Mouse (Mus musculus) heart, postnatal 14 days (tissue): ENCODE data around the gene Snx18. TPM values are rescaled to one million over a fixed set of nuclear protein-coding genes. Genes with fewer than 3 reads are reported as not detected.
A peak's percentile ranks its signal among the peaks of the same experiment; 100 is the strongest.

Experiments used
- DNase-seq, 2 experiments: peaks; one replicate each; pipeline ENCODE4 v3.0.0; 2021 to 2022
- intact Hi-C: fragments of 180-260 bp; cut with DNase I; formaldehyde crosslinking; loops from one replicate; pipeline ENCODE4 v1.15.1; 2025
- total RNA-seq, 2 experiments: library from RNA; stranded (reverse); gene quantifications; 2 replicates each; pipeline ENCODE4 v1.2.3; 2021

Snx18 gene
- total RNA-seq, 2 experiments from 2014 or later, result 28.4 to 28.7 TPM

DNA sequence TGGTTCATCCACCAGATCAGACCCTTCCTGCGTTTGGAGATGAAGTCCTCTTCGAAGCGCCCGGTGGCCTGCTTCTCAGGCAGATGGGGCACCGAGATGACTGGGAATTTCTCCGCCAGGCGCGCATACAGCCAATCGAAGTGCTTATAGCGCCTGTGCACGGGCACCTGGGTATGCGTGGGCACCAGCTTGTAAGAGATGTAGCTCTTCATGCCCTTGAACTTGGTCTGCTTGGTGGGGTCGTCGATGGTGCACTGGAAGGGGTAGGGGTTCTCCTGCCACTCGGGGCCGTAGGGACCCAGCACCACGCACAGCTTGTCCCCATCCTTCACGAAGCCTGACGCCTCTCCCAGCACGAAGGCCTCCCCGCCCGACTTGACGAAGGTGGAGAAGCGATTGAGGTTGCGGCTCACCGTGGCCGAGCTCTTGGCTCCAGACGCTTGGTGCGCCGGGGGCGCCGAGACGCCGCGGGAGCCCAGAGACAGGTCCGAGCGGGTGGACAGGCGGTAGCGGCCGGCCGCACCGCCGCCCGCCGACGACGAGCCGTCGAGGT is 950 bp downstream of the Snx18 start:
- DNase-seq, result peak in 1 of 2 experiments; percentile 34
- intact Hi-C loops, result loop anchor here (5.0 to 10.0 kb wide), 6 partner anchors 35 to 573 kb away; partner anchors contain the start of gene Gpx8

DNA sequence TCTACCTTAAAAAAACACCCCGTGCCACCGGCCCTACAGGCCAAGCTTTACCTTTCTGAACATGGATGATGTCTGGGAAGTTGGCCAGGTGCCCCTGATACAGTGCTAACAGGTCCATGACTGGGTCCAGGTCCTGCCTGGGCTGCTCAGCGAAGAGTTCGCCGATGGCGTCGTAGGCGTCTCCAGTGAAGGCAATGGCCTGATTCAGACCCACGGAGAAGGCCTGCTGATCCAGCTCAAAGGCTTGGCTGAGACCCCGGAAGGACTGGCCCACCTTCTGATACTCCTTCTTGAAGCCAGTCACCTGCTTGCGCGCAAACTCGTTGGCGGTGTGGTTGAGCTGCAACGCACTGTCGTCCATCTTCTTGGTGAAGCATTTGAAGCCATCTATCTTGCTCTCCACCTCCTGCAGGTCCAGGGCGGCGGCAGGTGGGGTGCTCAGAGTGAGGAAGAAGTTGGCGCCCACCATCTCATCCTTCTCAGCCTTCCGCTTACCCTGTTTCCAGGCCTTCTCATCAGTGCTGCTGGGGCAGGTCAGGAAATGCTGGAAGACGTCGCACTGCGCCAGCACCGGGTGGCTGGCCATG is 1.5 kb downstream of the Snx18 start:
- intact Hi-C loops, result loop anchor here (5.0 to 10.0 kb wide), 6 partner anchors 35 to 572 kb away; partner anchors contain the start of gene Gpx8
- peak in 1 of 2 experiments; percentile 33 for DNase-seq

DNA sequence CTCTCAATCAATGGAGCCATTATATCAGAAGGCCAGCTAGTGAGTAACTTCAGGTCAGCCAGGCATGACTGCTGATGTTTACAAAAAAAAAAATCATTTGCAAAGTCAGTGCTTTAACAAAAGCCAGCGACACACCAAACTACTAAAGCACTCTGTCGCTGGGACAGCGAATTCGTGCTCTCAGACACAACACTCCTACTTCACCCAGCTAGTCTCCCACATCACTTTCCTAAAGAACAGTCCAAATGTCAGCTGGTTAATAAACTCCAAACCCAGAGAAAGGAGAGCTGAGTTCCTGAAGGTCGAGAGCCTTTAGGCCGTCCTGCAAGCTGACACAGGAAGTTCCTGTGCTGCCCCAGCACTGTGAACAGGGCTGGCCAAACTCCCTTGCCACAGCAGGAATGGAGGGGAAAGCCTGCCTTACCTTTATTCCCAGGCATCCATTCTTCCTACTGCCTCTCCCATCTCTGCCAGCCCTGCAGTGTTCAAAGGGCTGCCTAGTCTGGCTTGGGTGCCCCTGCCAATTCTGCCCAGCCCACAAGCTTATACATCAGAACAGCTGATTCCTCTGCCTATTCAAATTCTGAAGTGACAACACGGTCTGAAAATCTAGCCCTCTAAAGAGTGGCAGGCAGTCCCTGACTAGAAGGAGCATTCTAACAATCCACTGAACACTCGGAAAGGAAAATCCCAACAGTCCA is 2.2 kb downstream of the Snx18 start:
- DNase-seq, result peak in 1 of 2 experiments; percentile 37
- intact Hi-C loops, result loop anchor here (5.0 to 10.0 kb wide), 6 partner anchors 34 to 571 kb away; partner anchors contain the start of gene Gpx8

DNA sequence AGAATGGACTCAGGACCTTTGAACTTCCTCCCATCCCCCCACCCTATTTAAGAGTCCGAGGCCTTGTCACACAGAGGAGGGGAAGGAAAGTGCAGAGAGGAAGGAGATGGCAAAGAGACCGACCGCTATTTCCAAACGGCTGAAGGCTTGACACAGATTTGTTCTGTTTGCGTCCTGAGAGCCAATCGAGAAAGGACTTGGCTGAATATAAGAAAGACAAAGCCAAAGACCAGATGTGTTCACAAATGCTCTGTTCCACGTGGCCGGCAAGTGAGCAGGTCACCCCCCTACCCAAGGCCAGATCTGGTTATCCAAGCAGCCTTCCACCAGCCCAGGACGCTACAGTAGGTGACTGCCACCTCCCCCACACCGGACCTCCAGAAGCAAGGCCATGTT is 2.8 kb downstream of the Snx18 start:
- DNase-seq, result peak in 1 of 2 experiments; percentile 43
- intact Hi-C loops, result loop anchor here (5.0 to 10.0 kb wide), 6 partner anchors 33 to 571 kb away; partner anchors contain the start of gene Gpx8

DNA sequence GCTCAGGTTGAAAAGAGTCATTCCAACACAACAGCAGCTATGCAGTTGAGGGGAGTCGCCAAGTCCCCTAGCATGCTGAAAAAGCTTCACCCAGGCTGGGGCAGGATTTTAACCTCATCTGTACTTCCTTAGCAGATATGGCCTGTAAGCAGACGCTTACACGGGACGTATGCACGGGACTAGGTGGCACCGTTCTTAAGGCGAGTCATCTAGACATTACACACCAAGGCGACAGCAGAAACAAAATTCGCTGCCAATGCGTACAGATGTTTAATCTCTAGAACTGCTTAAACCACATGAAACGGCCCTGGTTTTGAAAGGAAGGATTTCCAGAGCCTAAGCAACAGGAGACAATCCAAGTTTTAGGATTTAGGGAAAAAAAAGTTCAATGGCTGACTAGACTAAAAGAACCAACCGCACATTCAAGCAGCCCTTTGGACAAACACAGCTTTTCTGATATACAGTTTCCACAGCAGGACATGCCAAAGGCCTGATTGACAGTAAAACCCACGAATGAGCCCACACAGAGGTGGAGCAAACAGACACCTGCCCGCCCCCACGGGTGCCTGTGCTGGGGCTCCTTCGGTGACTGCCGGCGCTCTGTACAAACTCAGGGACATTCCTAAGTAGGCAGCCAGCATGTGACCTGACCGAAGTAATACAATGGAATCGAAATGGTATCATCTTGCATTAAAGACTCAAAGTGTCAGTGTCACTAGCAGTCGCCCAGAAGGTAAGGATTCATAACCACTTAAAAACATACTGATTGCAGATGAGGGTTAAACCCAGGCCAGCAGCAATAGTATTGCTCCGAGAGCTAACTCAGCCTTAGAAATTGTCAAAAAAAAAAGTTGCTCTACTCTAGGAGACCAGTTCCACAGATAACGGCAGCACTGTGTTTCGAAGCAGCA is 3.5 kb downstream of the Snx18 start:
- intact Hi-C loops, result loop anchor here (5.0 to 10.0 kb wide), 6 partner anchors 33 to 570 kb away; partner anchors contain the start of gene Gpx8
- DNase-seq, result peak; percentile 83 to 89

DNA sequence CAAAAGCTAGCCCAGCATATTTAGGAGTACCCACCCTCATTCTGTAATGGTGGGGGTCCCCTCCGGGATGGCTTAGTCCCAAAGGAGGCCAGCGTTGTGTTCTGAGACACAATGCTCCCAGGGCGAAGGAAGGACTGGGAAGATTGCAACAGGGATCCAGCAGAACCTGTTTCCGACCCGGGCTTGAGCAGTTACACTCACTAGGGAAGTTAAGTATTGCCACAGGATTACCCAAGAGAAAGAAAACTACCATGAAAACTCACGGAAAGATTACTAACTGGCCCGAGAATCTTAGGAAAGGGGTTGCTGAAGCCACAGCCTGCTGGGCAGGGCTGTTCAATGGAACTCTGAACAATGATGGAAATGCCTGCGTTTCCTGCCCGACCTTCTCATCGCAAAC is 4.5 kb downstream of the Snx18 start:
- intact Hi-C loops, result loop anchor here (10.0 kb wide), 3 partner anchors 59 to 569 kb away; partner anchors contain the start of gene Gpx8
- DNase-seq, result no peak

DNA sequence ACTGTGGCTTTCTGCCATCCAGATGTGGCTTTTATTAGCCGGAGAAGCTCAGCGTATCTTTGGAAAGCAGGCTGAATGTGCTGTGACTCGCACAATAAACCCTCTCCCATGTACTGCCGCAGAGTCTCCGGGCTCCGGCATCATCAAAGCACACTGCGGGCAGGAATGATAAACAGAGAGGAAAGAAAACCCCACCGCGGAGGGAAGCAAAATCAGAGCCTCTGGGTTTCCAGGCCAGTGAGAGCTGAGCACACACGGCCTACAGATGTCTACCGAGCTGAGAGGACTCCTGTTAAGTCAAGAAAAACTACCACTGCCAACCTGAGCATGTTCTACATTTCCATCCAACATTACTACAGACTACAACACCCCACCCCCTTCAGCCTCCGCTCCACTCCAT is 5.0 kb downstream of the Snx18 start:
- intact Hi-C loops, result loop anchor here (10.0 kb wide), 3 partner anchors 59 to 569 kb away; partner anchors contain the start of gene Gpx8
- DNase-seq, result no peak

DNA sequence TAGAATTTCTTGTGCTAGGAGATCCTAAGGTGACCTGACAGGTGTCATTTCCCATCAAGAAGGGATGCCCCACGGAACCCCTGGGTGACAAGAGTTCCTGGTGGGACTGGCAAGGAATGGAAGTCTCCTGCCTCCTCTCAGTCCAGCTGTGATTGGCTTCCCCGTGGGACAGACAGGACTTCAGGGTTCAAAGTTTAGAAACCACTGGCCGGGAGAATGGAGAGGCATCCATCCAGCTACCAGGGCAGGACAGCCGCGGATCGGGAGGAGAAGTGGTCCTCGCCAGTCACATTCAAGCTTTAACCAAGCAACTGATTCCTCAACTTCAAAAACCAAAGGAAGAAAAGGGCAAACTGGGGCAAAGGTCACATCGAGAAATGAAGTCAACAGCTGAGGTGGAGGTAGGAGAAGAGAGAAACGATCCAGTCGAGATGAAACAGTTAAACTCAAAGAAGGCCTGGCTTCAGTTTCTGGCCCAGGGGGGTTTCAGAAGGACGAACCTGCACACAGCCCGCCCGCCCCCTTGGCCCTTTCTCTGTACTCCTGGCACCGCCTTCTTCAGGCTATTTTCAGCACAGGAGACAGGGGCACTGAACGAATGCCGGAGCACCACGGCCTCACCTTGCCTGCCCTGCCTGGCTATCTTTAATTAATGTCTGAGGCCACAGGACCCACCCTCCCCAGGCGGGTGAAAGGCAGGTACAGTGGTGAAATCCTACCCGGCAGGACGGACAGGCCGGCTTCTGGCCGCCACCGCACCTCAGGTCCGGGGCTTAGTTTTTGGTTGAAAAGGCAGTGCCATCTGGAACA is 6.0 kb downstream of the Snx18 start:
- peak; percentile 59 to 75 for DNase-seq
- intact Hi-C loops, result loop anchor here (10.0 kb wide), 3 partner anchors 58 to 568 kb away; partner anchors contain the start of gene Gpx8

DNA sequence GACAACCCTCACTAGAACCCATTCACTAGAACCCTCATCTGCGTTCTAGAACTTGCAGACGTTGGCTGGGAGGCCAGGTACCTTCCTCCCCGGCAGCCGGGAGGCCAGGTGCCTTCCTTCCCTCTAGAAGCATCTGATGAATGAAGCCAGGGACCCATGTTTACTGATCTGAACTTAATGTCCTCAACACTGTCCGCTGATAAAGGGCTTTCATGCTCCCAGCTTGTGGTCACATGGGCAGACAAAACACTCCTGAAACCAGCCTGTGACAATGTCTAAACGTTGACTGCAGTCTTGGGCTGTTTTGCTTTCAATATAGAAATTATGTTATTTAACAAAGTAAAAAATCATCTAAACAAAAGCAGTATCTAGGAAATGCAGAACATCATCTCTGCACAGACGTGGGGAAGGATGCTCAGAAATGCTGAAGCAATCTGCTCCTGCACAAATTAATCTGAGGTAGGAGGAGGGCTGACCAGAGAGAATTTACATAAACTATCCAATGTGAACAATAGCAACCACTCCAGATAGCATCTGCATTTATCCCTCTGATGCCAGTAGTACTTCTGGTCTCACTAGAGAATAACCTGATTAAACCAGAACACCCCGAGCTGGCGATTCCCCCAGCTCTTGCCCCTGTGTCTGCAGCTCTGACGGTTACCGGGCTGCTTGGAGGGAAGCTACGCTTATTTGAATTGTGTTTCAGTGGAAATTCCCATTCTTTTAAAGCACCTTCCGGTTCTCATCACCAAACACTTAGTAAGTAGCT is 7.4 kb downstream of the Snx18 start:
- DNase-seq, result peak in 1 of 2 experiments; percentile 12
- intact Hi-C loops, result loop anchor here (10.0 kb wide), 3 partner anchors 56 to 566 kb away; partner anchors contain the start of gene Gpx8

DNA sequence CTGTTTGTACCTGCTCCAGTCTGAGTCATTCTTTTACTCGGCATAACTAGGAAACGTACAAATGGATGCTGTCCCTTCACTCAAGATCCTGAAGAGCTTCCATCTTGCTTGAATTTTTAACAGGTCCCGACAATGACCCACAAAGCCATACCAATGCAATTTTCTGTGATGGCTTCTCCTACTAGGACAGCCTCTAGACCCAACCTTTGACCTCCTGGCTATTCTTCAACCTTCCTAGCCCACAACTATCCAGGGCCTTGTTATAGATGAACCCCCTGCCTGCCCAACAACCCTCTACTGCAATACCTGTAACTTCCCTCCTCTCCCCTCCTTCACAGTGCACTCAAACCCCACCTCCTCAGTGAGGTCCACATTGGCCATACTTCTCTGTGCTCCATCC is 8.9 kb downstream of the Snx18 start:
- intact Hi-C loops, result no loop called here
- no peak for DNase-seq

DNA sequence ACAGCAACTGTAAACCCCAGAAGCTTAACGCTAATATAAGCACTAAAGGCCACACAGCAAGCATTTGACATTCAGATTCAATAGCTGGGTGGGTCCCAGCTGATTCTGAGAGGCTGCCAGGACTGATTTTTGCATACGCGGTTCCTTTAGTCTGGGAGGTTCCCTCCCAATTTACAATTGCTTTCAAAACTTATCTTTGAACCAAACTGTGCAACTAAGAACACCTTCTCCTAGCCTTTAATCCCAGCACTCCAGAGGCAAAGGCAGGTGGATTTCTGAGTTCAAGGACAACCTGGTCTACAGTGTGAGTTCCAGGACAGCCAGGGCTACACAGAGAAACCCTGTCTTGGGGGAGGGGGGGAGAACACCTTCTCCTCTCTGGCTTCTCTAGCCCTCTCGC is 10.5 kb downstream of the Snx18 start:
- DNase-seq, result peak in 1 of 2 experiments; percentile 20
- intact Hi-C loops, result no loop called here

DNA sequence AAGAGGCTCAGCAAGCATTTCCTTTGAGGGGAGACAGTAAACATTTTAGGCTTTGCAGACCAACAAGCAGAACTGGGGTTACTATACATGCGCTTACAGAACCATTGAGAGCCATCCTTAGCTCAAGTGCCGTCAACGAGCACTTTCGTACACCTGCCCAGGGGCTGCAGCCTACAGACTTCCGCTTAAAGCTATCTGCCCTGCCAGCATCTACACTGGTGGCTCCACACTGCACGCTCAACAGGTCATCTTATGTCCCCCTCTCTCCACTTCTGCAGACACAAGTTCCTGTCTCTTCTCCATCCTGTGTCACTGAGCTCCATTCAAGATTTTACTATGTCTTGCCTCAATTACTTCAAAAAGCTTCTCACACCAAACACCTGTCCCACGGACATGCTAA is 11.0 kb downstream of the Snx18 start:
- intact Hi-C loops, result no loop called here
- DNase-seq, result no peak

DNA sequence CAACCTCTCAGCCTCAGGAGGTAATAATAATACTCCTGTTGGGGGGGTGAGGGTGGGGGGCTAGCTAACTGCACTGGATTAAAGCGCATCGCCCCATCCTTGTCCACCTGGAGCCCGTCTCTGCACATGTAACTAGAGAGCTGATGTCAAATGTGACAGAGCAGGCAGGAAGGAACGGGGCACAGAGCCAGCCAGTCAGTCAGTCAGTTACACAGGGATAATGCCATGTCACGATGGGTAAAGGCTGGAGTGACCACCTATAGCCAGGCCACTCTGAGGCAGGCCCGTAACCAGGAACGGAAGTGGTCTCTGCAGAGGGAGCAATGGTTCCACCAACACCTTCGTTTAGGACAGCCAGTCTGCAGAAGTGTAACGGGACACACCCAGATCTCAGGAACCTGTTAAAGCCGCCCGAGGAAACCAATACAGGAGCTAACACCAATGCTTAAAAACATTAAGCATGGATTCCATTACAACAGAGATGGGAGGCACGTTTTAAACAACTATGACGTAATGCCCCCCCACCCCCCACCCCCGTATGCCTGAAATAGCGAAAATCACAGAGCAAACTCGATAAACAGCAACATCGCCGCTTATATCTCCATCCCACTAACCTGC is 11.5 kb downstream of the Snx18 start:
- DNase-seq, result peak in 1 of 2 experiments; percentile 21
- intact Hi-C loops, result no loop called here

DNA sequence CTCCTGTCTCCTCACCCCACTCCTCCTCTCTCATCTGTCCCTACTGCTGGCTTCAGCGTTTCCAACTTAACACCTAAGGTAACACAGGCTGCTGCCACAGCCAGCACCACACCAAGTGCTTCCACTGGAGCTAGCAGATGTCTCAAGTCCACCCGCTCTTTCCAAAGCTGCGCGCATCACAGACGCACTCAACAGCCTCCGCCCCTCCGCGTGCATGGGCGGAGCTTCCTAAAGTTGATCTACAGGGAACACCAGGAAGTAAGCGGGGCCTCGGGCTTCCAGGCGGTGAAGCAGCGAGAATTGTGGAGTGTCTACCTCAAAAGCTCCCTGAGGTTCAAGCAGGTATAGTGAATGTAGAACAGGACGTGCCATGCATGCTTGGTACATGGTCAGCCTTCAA is 12.2 kb downstream of the Snx18 start:
- DNase-seq, result peak in 1 of 2 experiments; percentile 24
- intact Hi-C loops, result no loop called here

DNA sequence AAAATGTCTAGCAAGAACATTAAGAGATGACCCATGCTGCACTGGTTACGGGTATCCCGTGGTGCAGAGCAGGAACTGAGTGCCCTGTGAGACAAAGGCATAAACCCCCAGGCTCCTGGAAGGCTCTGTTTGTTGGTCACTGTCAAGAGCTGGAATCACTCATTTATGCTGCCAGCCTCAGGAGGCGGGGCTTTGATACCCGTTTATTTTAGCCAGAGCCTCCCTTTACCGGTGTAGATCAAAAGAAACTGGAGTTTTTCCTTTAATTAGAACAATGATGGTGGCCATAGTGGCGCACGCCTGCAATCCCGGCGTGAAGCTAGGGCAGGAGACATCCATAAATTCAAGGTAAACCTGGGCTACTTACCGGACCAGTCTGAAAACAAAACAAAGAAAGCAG is 12.7 kb downstream of the Snx18 start:
- intact Hi-C loops, result no loop called here
- no peak for DNase-seq

DNA sequence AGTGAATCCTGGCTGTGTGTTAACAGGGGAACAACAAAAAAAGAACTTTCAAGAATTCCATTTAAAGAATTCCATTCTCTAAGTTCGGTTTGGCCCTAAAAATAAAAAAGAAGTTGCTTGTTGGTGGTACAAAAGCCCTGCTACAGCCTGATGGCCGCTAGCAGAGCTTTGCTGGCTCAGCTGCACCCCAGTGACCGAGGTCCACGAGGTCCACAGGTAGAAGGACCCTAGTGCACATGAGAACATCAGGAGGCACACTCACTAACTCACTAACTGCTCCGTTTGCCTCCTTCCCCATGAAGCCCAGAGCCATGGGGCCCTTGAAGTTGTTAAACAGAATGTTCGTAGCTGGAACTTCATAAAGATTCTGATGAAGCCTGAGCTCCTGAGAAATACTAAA is 14.0 kb downstream of the Snx18 start:
- intact Hi-C loops, result no loop called here
- DNase-seq, result no peak

DNA sequence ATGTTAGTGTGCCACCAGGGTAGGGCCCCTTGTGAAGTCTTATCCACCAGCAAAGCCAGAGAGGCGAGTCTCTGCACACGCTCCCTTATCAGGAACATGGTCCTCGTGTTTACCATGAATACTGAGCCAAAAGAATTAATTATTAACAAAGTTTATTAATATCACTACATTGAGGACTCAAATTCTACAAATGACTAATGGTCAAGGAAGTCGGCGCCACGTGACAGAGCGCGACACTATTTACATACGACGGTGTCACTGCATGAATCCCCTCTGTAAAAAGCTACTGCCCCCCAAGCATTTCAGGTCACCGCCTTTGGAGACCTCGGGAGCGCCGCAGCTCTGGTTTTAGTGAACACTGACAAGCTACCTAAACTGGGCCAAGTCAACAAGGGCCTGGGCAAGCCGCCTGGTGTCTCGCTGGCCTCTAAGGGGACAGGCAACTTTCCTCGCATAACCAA is 15.5 kb downstream of the Snx18 start:
- intact Hi-C loops, result no loop called here
- peak; percentile 62 to 75 for DNase-seq
